Mouse (Mus musculus) mouse trophoblast stem cell (cell line): ENCODE data around the gene Trim43b.
"Not testable (repeated sequence)": the region's sequence is repeated elsewhere in the genome, so short reads cannot be mapped to it uniquely, and the experiment has no call there.

Source experiments
- in situ Hi-C, 2 experiments: fragments of 300-500 bp; cut with MseI, MboI; formaldehyde crosslinking; loops; 2 replicates in 1 of 2; 3 replicates in 1 of 2; pipeline ENCODE4 v1.15.1; 2025

Gene Trim43b

DNA sequence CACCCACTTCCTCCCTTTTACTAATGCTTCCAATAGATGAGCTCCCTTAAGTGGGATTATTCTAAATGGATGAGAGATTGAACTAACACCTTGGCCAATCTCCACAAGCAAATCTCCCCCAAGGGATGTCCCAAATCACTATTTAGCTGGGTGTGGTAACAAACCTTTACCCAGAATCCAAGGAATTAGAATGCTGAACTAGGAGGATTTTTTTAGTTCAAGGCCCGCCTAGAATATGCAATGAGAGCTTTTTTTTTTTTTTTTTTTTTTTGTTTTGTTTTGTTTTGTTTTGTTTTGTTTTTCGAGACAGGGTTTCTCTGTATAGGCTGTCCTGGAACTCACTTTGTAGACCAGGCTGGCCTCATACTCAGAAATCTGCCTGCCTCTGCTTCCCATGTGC lies at the start of gene Trim43b:
Gene Trim43b, minus strand, starts transcription at position 101 of the 400 bp plus-strand sequence.
- in situ Hi-C loops = not testable (repeated sequence)

DNA sequence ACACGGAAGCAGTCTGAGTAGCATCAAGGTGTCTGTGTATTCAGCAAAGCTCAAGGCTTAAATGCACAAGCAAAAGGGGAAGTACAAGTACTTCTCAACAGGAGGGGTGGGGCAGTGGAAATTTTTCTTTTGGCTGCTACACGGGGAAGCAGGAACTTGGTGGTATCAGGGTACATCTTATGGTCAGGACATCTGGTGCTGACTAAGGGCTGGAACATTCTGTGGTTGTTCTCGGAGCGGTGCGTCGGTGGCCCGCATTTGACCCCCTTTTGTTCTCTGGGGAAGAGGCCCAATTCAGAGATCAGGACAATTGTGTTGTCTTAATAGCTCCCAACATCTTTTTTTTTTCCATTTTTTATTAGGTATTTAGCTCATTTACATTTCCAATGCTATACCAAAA lies 11.9 kb upstream of the Trim43b start:
- in situ Hi-C loops = loop anchor here in 1 of 2 experiments (5.0 kb wide), 1 partner anchor 532 kb away; no protein-coding TSS in a partner anchor

DNA sequence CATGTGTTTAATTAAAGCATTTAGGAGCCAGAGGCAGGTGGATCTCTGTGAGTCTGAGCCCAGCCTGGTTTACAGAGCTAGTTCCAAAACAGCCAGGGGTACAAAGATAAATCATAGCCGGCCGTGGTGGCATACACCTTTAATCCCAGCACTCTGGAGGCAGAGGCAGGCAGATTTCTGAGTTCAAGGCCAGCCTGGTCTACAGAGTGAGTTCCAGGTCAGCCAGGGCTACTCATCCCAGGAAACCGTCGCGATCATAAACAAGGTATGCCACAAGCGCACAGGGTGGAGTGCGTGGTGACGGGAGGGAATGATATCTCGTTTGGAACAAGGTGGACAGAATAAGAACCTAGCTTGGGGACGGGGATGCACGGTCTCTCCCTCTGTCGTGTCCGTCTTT lies 5.9 kb downstream of the Trim43b start:
- in situ Hi-C loops = not testable (repeated sequence)

DNA sequence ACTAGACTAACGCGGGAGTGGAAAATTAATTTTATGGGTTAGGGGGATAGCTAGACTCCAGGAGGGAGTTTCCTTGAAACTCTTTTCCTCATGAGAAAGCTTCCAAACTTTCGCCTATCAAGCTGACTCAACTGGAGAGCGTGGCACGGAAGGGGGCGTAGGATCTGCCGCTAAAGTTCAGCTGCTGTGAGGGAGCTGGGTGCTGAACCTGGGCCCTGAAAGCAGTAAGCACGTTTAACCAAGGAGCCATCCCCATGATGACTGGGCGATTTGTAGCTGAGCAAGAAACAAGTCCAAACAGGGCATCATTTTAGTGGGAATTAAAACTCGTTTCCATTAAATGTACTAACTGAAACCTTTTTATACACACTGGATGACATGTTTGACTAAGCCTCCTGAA lies 13.0 kb downstream of the Trim43b start:
- in situ Hi-C loops = not testable (repeated sequence)

DNA sequence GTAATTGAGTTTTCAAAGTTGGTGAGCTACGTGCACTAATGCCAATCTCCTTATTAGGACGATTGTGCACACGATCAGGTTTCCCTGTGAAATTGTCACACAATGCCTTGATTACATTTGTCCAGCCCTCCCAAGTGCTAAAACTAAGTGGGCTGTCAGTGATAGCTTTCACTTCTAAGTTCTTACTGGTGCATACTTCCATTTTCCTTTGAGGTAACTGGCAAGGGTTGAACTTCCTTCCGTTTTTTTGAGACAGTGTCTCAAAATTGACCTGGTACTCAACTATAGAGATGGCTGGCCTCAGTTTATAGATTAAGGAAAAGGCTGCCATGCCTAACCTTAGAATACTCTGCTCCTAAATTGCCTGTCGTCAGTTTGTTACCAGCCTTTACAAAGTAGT lies 16.1 kb downstream of the Trim43b start:
- in situ Hi-C loops = not testable (repeated sequence)

DNA sequence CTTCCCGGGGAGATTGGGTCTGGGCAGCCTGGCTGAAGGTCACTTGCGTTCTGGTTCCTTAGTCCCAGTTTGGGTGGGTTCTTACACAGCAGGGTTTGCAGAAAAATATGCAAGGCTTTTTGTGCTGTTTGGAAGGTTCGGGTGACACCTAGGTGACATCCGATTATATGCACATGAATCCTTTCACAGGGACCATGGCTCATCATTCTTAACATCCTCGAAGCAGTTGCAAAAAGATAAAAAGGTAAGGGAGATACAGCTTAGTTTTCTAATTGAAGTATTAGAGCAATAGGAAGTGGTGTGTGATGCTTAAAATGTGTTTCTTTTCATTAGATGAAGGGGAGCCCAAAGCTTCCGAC lies 25.5 kb downstream of the Trim43b start:
- in situ Hi-C loops = not testable (repeated sequence)

DNA sequence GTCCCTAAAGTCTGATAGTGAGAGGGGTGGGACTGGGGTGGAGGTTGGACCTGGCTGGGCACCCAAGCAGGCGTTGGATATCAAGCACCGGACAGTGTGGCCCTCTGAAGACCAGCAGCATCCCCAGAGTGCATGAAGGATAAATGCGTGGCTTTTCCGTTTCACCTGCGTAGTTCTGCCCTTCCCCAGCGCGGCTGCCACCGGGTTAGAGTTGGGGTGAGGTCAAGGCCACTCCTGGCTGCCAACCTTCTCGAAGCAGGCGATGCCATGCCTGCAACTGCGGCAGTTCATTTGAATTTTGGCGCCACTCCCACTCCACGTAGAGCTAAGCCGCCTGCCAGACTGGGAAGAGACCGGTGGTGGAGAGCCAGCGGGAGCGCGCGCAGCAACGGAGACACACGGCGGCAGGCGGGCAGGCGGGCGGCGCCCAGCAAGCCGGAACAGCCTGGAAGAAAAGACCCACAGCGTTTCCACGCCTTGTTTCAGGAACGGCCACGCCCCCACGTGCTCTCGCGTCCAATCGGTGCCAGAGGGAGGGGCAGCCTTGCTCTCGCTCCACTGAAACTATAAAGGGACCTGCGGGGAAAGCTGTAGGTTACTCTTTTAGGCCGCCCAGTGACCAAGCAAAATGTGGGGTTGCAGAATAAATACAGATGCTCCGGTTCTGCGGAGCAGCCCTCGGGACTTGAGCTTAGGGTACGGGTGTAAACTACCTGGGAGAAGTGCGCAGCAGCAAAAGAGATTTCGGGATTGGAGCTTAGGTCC lies 26.1 kb downstream of the Trim43b start:
- in situ Hi-C loops = not testable (repeated sequence)
